Mouse (Mus musculus) limb, embryonic 14.5 days (tissue): ENCODE results near the gene Kazn. TPM values are rescaled to one million over a fixed set of nuclear protein-coding genes. Genes with fewer than 3 reads are reported as not detected.

Source experiments
- ATAC-seq: fragments of 200-750 bp; cut with Nextera tagmentation; 2 replicates; pipeline ENCODE4 v1.8.0; 2017; ENCODE audit warnings: low read depth, moderate number of reproducible peaks, moderate TSS enrichment; ENCODE audit not compliant: low FRiP score
- DNase-seq: peaks from one replicate; pipeline ENCODE4 v3.0.0-alpha.2; 2015; ENCODE audit warnings: low spot score
- H3K27ac ChIP-seq: fragments of 300-500 bp; sonication (generic); replicated peaks from 2 replicates; pipeline ENCODE4 v1.5.1; 2014; ENCODE audit warnings: low read depth, mild to moderate bottlenecking, low read length, moderate library complexity, mixed read lengths
- H3K27me3 ChIP-seq: fragments of 300-500 bp; sonication (generic); 2 replicates; pipeline ENCODE4 v1.6.1; 2014; ENCODE audit warnings: low read length, mixed read lengths; ENCODE audit not compliant: control insufficient read depth, insufficient read depth
- H3K36me3 ChIP-seq: fragments of 300-500 bp; sonication (generic); 2 replicates; pipeline ENCODE4 v1.6.1; 2014; ENCODE audit warnings: mild to moderate bottlenecking, low read length, moderate library complexity, mixed read lengths; ENCODE audit not compliant: control insufficient read depth, insufficient read depth
- H3K4me1 ChIP-seq: fragments of 300-500 bp; sonication (generic); 2 replicates; pipeline ENCODE4 v1.6.1; 2014; ENCODE audit warnings: antibody characterized with exemption, low read length, mixed read lengths; ENCODE audit not compliant: control insufficient read depth, insufficient read depth
- H3K4me2 ChIP-seq: fragments of 300-500 bp; sonication (generic); replicated peaks from 2 replicates; pipeline ENCODE4 v1.6.1; 2014; ENCODE audit warnings: low read depth, mild to moderate bottlenecking, low read length, moderate library complexity; ENCODE audit not compliant: severe bottlenecking
- H3K4me3 ChIP-seq: fragments of 300-500 bp; sonication (generic); replicated peaks from 2 replicates; pipeline ENCODE4 v1.5.1; 2014; ENCODE audit warnings: low read length
- H3K9ac ChIP-seq: fragments of 300-500 bp; sonication (generic); 2 replicates; pipeline ENCODE4 v1.6.1; 2014; ENCODE audit warnings: mild to moderate bottlenecking, low read depth, low read length, moderate library complexity; ENCODE audit not compliant: severe bottlenecking
- H3K9me3 ChIP-seq: fragments of 300-500 bp; sonication (generic); 2 replicates; pipeline ENCODE4 v1.6.1; 2016; ENCODE audit warnings: low read length; ENCODE audit not compliant: control insufficient read depth
- POLR2A ChIP-seq: fragments of 200-500 bp; IDR thresholded peaks from 2 replicates; pipeline ENCODE4 v1.8.0; 2012; ENCODE audit warnings: inconsistent platforms, mild to moderate bottlenecking, moderate library complexity, borderline replicate concordance; ENCODE audit not compliant: insufficient read depth, insufficient read length; ENCODE audit errors: extremely low read depth
- WGBS: fragments of 180-500 bp; shearing (Covaris S2); extraction: QIAGEN DNeasy Blood & Tissue Kit; methylation state at CpG from one replicate; pipeline ENCODE4 v1.1.7; 2014; 5-methylcytosine and 5-hydroxymethylcytosine counted together
- polyA plus RNA-seq, 2 experiments: library from polyadenylated mRNA; depleted of rRNA in 1 of 2; stranded (reverse) in 1 of 2; unstranded in 1 of 2; fragments of >200 nt; fragmentation: Nextera tagmentation in 1 of 2; extraction: Ambion mirVana in 1 of 2; gene quantifications; 2 replicates each; pipeline versions ENCODE4 v1.2.1 to v1.2.3; 2012 to 2014

The Kazn gene
- polyA plus RNA-seq, 2 experiments = 12.7 to 31.3 TPM

DNA sequence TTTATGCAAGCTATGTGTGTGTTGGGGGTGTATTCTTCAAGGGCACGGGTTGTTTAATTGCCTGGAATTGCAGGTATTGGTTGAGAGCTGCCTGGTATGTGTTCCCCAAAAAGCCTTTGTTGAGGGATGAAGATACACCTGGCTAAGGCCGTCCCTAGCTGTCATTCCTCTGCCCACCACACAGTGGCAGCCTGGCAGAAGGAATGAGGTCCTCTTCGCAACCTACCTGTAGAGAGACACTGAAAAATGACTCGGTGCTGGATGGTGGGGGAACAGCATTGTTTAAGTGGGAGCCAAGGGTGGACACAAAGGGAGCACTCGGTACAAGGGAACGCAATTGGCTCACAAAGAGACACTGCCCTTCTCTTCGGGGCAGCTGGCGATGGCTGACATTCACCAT lies 125.9 kb downstream of the Kazn start:
- no peak overlapping the region for H3K4me3 ChIP-seq
- TF ChIP-seq POLR2A = no peak
- peaks cover 5% of the 10 kb centered on the region; the same call in 1 of the 2 replicates for H3K4me1 ChIP-seq
- ATAC-seq (no peak), DNase-seq (no peak)
- no peaks in the 10 kb centered on the region for H3K27me3 ChIP-seq
- 27% methylated on average over 8 of the region's 8 CpGs for WGBS
- no peaks in the 10 kb centered on the region for H3K9me3 ChIP-seq
- no peak overlapping the region for H3K9ac ChIP-seq
- no peak overlapping the region for H3K4me2 ChIP-seq
- no peaks in the 10 kb centered on the region for H3K36me3 ChIP-seq
- H3K27ac ChIP-seq = no peak overlapping the region

DNA sequence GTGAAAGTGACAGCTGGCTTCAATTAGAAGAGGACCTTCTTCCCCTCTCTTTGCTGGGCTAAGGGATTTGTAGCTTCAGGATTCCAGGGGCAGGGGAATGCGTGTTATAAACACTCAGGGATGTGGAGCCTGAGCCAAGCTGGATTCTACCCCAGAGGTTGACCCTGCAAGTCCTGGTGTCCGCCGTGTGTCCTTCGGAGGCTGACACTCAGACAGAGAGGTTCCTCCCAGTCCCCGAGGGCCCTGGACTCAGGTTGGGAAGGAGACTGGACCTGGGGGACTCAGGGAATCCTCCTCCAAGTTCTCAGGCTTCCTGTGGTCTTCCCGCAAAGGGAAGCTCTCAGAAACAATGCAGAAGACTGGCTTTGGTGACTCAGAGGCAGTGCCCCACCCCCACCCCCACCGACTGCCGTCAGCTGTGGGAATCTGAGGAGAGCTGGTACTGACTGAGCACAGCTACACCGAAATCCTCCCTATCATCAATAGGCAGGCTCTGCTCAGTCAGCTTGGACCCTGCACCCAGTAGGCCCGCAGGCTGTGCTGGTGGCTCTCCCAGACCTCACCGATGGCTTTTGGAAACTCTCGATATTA lies 136.0 kb downstream of the Kazn start:
- Histone ChIP-seq H3K9me3 (no peaks in the 10 kb centered on the region), H3K9ac (no peak overlapping the region), H3K4me2 (no peak overlapping the region), H3K4me1 (0 out of 2 replicates have a peak, but pooled peaks cover 5% of the 10 kb centered on the region), H3K27me3 (no peaks in the 10 kb centered on the region), H3K36me3 (0 out of 2 replicates have a peak, but pooled peaks cover 2% of the 10 kb centered on the region), H3K4me3 (no peak overlapping the region), H3K27ac (no peak overlapping the region)
- 54% methylated on average over 12 of the region's 12 CpGs for WGBS
- ATAC-seq (no peak), DNase-seq (no peak)
- TF ChIP-seq POLR2A = no peak

DNA sequence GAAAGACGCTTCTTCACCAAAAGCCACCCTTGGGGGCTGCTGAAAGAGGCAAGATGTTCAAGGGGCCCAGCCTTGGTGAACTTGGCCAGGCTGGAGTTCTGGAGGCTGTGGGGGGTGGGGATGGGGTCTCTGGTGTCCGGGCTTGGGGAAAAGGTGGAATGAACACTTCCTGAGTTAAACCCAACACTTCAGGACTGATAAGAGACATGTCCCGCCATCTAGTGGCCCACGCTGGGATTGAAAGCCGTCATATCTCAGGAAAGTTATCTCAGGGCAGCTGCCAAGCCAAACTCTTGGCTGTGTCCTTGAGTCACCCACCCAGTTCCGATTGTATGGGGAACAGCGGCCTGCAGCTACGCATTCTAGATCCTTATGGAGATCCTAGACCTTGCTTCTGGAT lies 140.9 kb downstream of the Kazn start:
- WGBS = 20% methylated on average over 8 of the region's 8 CpGs
- DNase-seq = peak; percentile 89
- Histone ChIP-seq H3K9ac (no peak overlapping the region), H3K36me3 (no peaks in the 10 kb centered on the region), H3K27me3 (no peaks in the 10 kb centered on the region), H3K4me1 (peaks cover 17% of the 10 kb centered on the region; the same call in 1 of the 2 replicates), H3K27ac (no peak overlapping the region), H3K4me3 (no peak overlapping the region), H3K9me3 (no peaks in the 10 kb centered on the region), H3K4me2 (peak overlapping the region; percentile 4; the same call in 1 of the 2 replicates)
- no peak for TF ChIP-seq POLR2A
- ATAC-seq = peak; percentile 65; the same call in 1 of the 2 replicates

DNA sequence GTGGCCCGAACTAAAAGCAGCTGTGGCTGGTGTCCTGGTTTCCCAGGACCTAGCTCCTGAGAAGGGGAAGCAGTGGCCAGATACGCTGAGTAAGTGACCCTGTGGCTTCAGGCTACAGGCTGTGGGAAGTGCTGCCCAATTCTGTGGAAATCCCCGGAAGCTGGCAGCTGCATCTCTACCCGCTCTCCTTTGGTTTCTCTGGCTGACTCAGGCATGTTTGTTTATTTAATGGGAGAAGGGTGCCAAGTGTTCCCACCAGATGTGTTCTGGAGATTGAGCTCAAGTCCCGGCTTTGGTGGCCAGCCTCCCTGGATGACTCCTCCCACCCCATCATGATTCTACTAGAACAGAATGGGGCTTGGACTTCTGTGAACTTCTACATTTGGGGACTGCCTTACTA lies 141.3 kb downstream of the Kazn start:
- H3K4me2 ChIP-seq = peak overlapping the region; percentile 4; the same call in 1 of the 2 replicates

DNA sequence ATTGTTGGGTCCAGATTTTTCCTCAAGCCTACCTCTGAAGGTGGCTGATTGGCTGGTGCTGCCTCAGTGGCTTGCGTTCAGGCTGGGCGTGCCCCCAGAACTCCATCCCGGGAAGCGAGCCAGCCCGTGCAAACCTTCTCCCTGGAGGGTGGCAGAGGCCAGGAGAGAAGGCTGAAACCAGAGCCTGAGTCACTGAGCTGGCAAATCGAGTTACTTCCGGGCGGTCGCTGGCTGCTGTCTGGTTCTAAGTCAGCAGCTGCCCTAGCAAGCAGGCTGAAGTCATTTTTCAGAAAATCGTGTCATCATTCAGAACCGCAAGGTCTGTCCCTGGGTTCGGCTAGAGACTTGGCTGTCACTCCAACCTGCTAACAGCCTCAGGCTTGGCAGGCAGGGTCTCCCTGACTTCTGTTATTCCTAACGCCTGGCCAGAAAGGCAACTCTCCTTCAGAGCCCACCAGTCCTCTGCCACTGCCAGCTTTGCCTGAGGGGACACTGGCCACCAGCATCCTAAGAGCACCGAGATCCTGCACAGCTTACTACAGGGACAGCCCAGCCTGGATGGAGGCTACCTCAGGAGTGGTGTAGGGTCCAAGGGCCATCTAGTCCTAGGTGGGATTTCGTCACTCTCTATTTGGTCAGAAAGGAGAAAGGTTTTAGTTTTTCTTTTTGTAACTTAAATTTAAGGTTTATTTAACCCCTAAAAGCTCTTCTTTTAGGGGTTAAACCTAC lies 143.5 kb downstream of the Kazn start:
- H3K9ac ChIP-seq = peak overlapping the region; percentile 18; the same call in 1 of the 2 replicates
- H3K9me3 ChIP-seq = no peaks in the 10 kb centered on the region
- no peaks in the 10 kb centered on the region for H3K36me3 ChIP-seq
- ATAC-seq (peak; percentile 46; the same call in 1 of the 2 replicates), DNase-seq (peak; percentile 67)
- no peaks in the 10 kb centered on the region for H3K27me3 ChIP-seq
- 36% methylated on average over 15 of the region's 15 CpGs for WGBS
- H3K4me2 ChIP-seq = no peak overlapping the region
- no peak overlapping the region for H3K4me3 ChIP-seq
- no peak for TF ChIP-seq POLR2A
- H3K27ac ChIP-seq = 0 out of 2 replicates have a peak overlapping the region, but pooled peaks have one; percentile 45
- H3K4me1 ChIP-seq = peaks cover 17% of the 10 kb centered on the region; the same call in 1 of the 2 replicates

More for the DNA sequence above, 141.3 kb downstream of the Kazn start:
- Histone ChIP-seq H3K36me3 (no peaks in the 10 kb centered on the region), H3K27me3 (no peaks in the 10 kb centered on the region), H3K4me3 (no peak overlapping the region), H3K27ac (0 out of 2 replicates have a peak overlapping the region, but pooled peaks have one; percentile 9), H3K9ac (no peak overlapping the region), H3K9me3 (no peaks in the 10 kb centered on the region), H3K4me1 (peaks cover 17% of the 10 kb centered on the region; the same call in 1 of the 2 replicates)
- DNase-seq (peak; percentile 71), ATAC-seq (peak; percentile 38; the same call in 1 of the 2 replicates)
- TF ChIP-seq POLR2A = no peak
- WGBS = 18% methylated on average over 5 of the region's 5 CpGs
